Mouse (Mus musculus): ENCODE measurements around the gene Ubxn11.
A peak's percentile ranks its signal among the peaks of the same experiment; 100 is the strongest.

Ubxn11 gene

GRCm38 (mm10) chr4:134101979-134102741 is at the start of gene Ubxn11:
TSS of gene Ubxn11 (plus strand) at chr4:134102570.
- DNase-seq = peak; percentile 86

- DNase-seq = no peak
Observed at GRCm38 (mm10) chr4:134053538-134053937, 48.8 kb upstream of the Ubxn11 start, which contains the start of gene Zfp683. TSS of gene Zfp683 (plus strand) at chr4:134053838.

- no peak for DNase-seq
Observed at GRCm38 (mm10) chr4:134058166-134058715, 44.1 kb upstream of the Ubxn11 start.

GRCm38 (mm10) chr4:134058908-134059307 is 43.5 kb upstream of the Ubxn11 start:
- DNase-seq = no peak

GRCm38 (mm10) chr4:134060135-134060865 is 42.1 kb upstream of the Ubxn11 start, which contains the start of gene Crybg2:
TSS of gene Crybg2 (plus strand) at chr4:134060815.
- no peak for DNase-seq

- DNase-seq = no peak
Observed at GRCm38 (mm10) chr4:134061166-134061830, 41.1 kb upstream of the Ubxn11 start.

- DNase-seq = no peak
Observed at GRCm38 (mm10) chr4:134061944-134062446, 40.4 kb upstream of the Ubxn11 start.

GRCm38 (mm10) chr4:134062561-134062960 is 39.8 kb upstream of the Ubxn11 start:
- no peak for DNase-seq

GRCm38 (mm10) chr4:134065431-134066004 is 36.9 kb upstream of the Ubxn11 start:
- DNase-seq = no peak

GRCm38 (mm10) chr4:134067383-134067782 is 35.0 kb upstream of the Ubxn11 start:
- no peak for DNase-seq

GRCm38 (mm10) chr4:134067833-134068544 is 34.4 kb upstream of the Ubxn11 start:
- no peak for DNase-seq

- DNase-seq = no peak
Observed at GRCm38 (mm10) chr4:134068793-134069580, 33.4 kb upstream of the Ubxn11 start.

- DNase-seq = peak; percentile 15
Observed at GRCm38 (mm10) chr4:134078694-134079093, 23.7 kb upstream of the Ubxn11 start.

GRCm38 (mm10) chr4:134080674-134081073 is 21.7 kb upstream of the Ubxn11 start:
- DNase-seq = no peak

GRCm38 (mm10) chr4:134081730-134082386 is 20.5 kb upstream of the Ubxn11 start:
- DNase-seq = peak; percentile 48

GRCm38 (mm10) chr4:134082460-134082859 is 19.9 kb upstream of the Ubxn11 start:
- no peak for DNase-seq

- DNase-seq = no peak
Observed at GRCm38 (mm10) chr4:134084999-134085398, 17.4 kb upstream of the Ubxn11 start.

- DNase-seq = peak; percentile 46
Observed at GRCm38 (mm10) chr4:134087412-134087811, 15.0 kb upstream of the Ubxn11 start.

- no peak for DNase-seq
Observed at GRCm38 (mm10) chr4:134089029-134089428, 13.3 kb upstream of the Ubxn11 start.

GRCm38 (mm10) chr4:134090521-134091224 is 11.7 kb upstream of the Ubxn11 start:
- DNase-seq = no peak
